Mouse (Mus musculus) gastrocnemius, adult 18-20 months (tissue): ENCODE measurements around the gene Dmrtc2. TPM values are rescaled to one million over a fixed set of nuclear protein-coding genes. Genes with fewer than 3 reads are reported as not detected.

Experiments
- DNase-seq: peaks from one replicate; pipeline ENCODE4 v3.0.0; 2021; ENCODE audit warnings: low spot score
- total RNA-seq, 2 experiments: library from RNA; stranded (reverse); gene quantifications; 2 replicates each; pipeline ENCODE4 v1.2.3; 2021

The Dmrtc2 gene
- total RNA-seq, 2 experiments from 2014 or later = not detected

DNA sequence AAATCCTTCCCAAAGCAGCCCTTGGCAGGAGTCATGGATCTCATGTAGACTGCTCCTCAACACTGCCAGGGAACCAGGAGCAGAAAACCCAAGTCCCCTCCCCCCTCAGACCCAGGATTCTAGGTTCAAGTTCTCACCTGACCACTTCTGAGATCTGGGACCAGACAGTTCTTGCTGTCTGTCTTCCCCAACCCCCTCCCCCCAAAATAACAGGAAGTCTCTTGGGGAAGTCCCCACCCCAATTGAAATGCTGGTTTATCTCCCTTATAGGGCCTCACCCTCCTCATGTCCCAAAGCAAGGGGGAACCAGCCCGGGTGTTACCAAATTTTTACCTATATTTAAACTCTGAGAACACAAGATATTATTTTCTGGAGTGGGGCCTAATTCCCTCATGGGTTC lies 32.0 kb downstream of the Dmrtc2 start:
- no peak for DNase-seq

DNA sequence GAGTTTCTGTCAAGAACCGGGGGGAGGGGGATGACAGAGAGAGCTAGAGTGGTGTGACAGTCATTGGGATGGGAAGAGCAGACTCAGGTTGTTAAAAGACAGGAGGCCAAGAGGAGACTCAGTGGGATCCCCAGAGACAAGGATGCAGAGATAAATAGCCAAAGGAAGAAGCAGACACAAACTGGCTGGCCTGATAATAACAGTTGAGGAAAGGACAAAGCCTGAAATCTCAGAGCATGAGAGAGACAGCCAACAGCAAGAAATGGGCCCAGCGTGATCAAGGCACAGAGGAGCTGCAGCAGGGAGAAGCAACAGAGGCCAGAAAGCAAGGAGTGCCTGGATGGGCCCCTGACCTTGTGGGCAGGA lies 32.4 kb downstream of the Dmrtc2 start:
- DNase-seq = no peak

GRCm38 (mm10) chr7:24902630-24903443 lies 33.0 kb downstream of the Dmrtc2 start, which contains the start of gene Arhgef1:
Gene Arhgef1, plus strand, starts transcription at chr7:24902912.
- peak; percentile 47 for DNase-seq

DNA sequence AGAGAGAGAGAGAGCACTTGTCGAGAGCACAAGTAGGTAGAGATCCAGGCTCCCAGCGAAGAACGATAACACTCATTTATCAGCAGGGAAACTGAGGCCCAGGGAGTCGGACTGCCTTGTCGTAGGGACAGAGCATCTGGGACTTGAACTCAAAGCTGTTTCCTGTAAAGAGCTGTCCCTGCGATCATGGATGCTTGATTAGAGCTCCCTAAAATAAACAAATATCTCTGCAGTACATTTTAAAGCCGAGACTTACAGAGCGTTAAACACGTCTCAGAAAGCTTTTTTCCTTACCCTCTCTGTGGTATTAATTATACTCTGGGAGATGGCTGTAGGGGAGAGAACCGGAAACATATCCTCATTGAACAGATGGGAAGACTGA lies 33.6 kb downstream of the Dmrtc2 start:
- DNase-seq = no peak

DNA sequence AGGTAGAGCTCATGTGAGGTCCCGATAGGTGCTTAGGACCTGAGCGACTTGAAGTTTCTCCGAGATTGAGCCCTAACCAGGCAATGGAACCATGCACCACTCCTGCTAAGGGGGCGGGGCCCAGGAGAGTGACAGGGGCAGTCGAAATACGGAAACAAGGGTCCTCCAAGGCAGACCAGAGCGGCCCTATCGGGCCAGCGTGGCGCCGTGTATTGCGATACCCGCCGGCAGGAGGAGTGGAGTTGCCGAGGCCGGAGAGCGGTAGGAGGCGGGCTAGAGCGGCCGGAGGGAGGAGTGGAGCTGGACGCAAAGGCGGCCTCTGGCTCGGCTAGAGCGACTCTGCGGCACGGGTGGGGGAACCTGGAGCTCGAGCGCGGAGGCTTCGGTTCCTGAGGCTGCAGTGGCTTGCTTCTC lies 34.2 kb downstream of the Dmrtc2 start:
- DNase-seq = peak; percentile 98

GRCm38 (mm10) chr7:24904936-24905335 lies 35.1 kb downstream of the Dmrtc2 start:
- peak; percentile 52 for DNase-seq

DNA sequence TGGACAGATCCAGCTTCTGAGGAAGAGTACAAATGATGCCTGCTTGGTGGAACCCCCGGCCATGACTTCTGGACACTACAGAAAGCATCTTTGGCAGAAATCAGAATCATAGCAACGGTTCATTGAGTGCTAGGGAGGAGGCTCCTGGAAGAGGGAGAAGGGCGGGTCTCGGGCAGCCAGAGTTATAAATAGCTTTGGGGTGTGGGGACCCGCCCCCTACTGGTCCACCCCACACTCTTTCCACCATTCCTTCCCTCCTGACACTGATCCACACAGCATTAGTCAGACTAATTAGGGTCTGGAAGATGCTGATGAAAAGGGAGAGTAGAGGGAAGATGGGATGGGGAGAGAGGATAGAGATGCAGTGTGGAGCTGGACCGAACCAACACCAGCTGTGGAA lies 36.7 kb downstream of the Dmrtc2 start:
- no peak for DNase-seq

GRCm38 (mm10) chr7:24907211-24907748 lies 37.4 kb downstream of the Dmrtc2 start:
- DNase-seq = no peak

- no peak for DNase-seq
Measured at GRCm38 (mm10) chr7:24912480-24912879, 42.6 kb downstream of the Dmrtc2 start.

DNA sequence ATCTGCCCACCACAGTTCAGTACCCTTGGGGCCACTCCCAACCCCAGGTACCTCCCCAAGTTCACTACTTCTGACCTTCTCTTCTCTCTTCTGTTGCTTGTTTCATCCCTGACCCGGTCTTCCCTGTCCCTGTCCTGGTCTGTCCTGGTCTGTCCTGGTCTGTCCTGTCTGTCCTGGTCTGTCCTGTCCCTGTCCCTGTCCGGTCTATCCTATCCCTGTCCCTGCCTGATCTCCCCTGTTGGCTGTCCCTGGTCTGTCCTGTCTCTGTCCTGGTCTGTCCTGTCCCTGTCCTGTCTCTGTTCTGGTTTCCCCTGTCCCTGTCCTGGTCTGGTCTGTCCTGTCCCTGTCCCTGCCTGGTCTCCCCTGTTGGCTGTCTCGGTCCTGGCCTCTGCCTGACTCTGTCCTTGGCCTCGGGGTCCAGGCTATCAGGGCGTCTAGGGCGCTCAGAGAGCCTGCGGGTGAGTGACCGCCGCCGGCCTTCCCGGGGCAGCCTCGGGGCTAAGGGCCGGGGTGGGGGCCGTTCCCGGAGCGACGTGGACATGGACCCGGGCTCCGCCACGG lies 49.0 kb downstream of the Dmrtc2 start:
- no peak for DNase-seq

GRCm38 (mm10) chr7:24919728-24920127 lies 49.9 kb downstream of the Dmrtc2 start:
- peak; percentile 79 for DNase-seq

Other genes starting within 250 kb of the Dmrtc2 start
- gene Lypd3, start 233.5 kb upstream of the Dmrtc2 start, total RNA-seq = not detected
- gene Tex101, start 193.4 kb upstream of the Dmrtc2 start, total RNA-seq = not detected
- not detected for gene BC049730, start 160.8 kb upstream of the Dmrtc2 start, total RNA-seq
- gene Gm4763, start 143.1 kb upstream of the Dmrtc2 start, total RNA-seq = not detected
- gene Cd177, start 109.7 kb upstream of the Dmrtc2 start, total RNA-seq = not detected
- not detected for gene Ceacam10, start 92.9 kb upstream of the Dmrtc2 start, total RNA-seq
- gene Gm9844, start 7.8 kb upstream of the Dmrtc2 start, total RNA-seq = not detected
- gene Lypd4, start 116 bp upstream of the Dmrtc2 start, total RNA-seq = not detected
- gene Rps19, start 14.3 kb downstream of the Dmrtc2 start, total RNA-seq = 100 to 1,000 TPM; 312 to 357 TPM
- under 1 TPM in 1 of 2 experiments, not detected in 1; 0.14 TPM for gene Cd79a, start 27.3 kb downstream of the Dmrtc2 start, total RNA-seq
- 10 to 100 TPM; 21.0 to 23.8 TPM for gene Arhgef1, start 32.9 kb downstream of the Dmrtc2 start, total RNA-seq
- gene Gm4881, start 74.4 kb downstream of the Dmrtc2 start, total RNA-seq = not detected
- 100 to 1,000 TPM; 222 to 264 TPM for gene Rabac1, start 102.7 kb downstream of the Dmrtc2 start, total RNA-seq
- gene Atp1a3, start 135.9 kb downstream of the Dmrtc2 start, total RNA-seq = under 1 TPM; 0.17 to 0.23 TPM
- gene Grik5, start 202.3 kb downstream of the Dmrtc2 start, total RNA-seq = 1 to 10 TPM; 1.7 to 2.7 TPM
- 1 to 10 TPM; 7.5 to 7.7 TPM for gene Zfp574, start 202.5 kb downstream of the Dmrtc2 start, total RNA-seq